Mouse (Mus musculus) cortical plate, adult 2 months (tissue): ENCODE measurements around the gene Dnajc4.

Source experiments
- CTCF ChIP-seq: fragments of 200-500 bp; IDR thresholded peaks from 2 replicates; pipeline ENCODE4 v1.5.1; 2011; ENCODE audit warnings: mild to moderate bottlenecking, control low read depth, low read length; ENCODE audit not compliant: insufficient read depth; ENCODE audit errors: extremely low read depth
- POLR2A ChIP-seq: fragments of 200-500 bp; IDR thresholded peaks from 2 replicates; pipeline ENCODE4 v1.6.1; 2011; ENCODE audit warnings: mild to moderate bottlenecking, low read length, control low read depth; ENCODE audit not compliant: insufficient read depth; ENCODE audit errors: extremely low read depth

DNA sequence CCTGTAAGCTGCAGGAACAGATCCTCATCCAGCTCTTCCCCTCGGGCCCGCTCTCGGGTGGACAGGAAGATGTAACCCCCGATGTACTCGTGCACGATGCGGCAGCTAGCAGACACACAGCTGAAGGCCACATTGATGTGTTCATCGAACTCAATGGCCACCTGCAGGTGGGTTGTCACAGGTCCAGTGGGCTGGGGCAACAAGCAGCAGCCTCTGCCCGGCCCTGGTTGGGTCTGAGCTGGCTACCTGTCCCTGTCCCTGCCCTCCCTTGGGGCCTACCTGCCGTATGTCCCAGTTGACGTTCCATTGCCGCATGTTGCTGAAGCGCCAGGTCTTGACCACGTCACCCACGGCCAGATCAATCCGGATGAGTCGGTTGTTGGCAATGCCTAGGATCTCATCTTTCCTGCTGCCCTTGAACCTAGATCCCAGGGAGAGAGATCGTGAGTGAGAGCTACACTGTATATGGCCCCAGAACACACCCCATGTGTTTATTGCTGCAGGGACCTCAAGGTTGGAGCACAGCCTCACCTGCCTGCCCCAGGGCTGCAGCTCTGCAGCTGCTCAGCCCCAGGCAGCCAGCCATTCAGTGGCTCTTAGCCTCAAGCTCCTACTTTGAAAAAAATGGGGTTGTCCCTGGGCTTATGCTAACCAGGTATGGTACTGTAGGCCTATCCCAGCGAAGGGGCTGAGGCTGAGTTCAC, 7.1 kb upstream of the Dnajc4 start:
- no peak for TF ChIP-seq CTCF
- TF ChIP-seq POLR2A = no peak
